Mouse (Mus musculus) testis, adult 2 months (tissue): Measurements from ENCODE around the gene Tmem259. TPM values are rescaled to one million over a fixed set of nuclear protein-coding genes. Genes with fewer than 3 reads are reported as not detected.
"Not testable (repeated sequence)": the region's sequence is repeated elsewhere in the genome, so short reads cannot be mapped to it uniquely, and the experiment has no call there.

ENCODE experiments used
- H3K27ac ChIP-seq: fragments of 200-500 bp; 2 replicates; pipeline ENCODE4 v1.5.1; 2012; ENCODE audit warnings: low read depth, low read length; ENCODE audit not compliant: control insufficient read depth, insufficient read depth
- H3K27me3 ChIP-seq: fragments of 200-500 bp; 2 replicates; pipeline ENCODE4 v1.6.1; 2012; ENCODE audit warnings: mild to moderate bottlenecking, low read length, moderate library complexity; ENCODE audit not compliant: control insufficient read depth, insufficient read depth
- H3K36me3 ChIP-seq: fragments of 200-500 bp; 2 replicates; pipeline ENCODE4 v1.6.1; 2012; ENCODE audit warnings: mild to moderate bottlenecking, low read length; ENCODE audit not compliant: control insufficient read depth, insufficient read depth
- H3K4me1 ChIP-seq: fragments of 200-500 bp; 2 replicates; pipeline ENCODE4 v1.6.1; 2012; ENCODE audit warnings: low read length; ENCODE audit not compliant: control insufficient read depth, insufficient read depth
- H3K4me3 ChIP-seq: fragments of 200-500 bp; 2 replicates; pipeline ENCODE4 v1.5.1; 2012; ENCODE audit warnings: low read depth, mild to moderate bottlenecking, low read length, moderate library complexity, mixed read lengths; ENCODE audit not compliant: control insufficient read depth
- CTCF ChIP-seq: fragments of 200-500 bp; IDR thresholded peaks from 2 replicates; pipeline ENCODE4 v1.5.1; 2012; ENCODE audit warnings: low read depth, mild to moderate bottlenecking, inconsistent platforms, low read length, moderate library complexity; ENCODE audit not compliant: control insufficient read depth, insufficient read depth, insufficient replicate concordance
- POLR2A ChIP-seq: fragments of 200-500 bp; IDR thresholded peaks from 2 replicates; pipeline ENCODE4 v1.6.1; 2012; ENCODE audit warnings: low read depth, mild to moderate bottlenecking, inconsistent platforms, low read length, moderate library complexity; ENCODE audit not compliant: control insufficient read depth
- polyA plus RNA-seq: library from polyadenylated mRNA; depleted of rRNA; stranded (reverse); fragments of >200 nt; gene quantifications from 2 replicates; pipeline ENCODE4 v1.2.3, GENCODE M21; 2012

Tmem259 gene
- polyA plus RNA-seq, 1 experiment = 202 TPM

- H3K4me1 ChIP-seq = peaks cover 12% of the 10 kb centered on the region
- no peaks in the 10 kb centered on the region for H3K36me3 ChIP-seq
- H3K27ac ChIP-seq = no peak overlapping the region
- H3K27me3 ChIP-seq = no peaks in the 10 kb centered on the region
- TF ChIP-seq POLR2A (no peak), CTCF (no peak)
- H3K4me3 ChIP-seq = no peak overlapping the region
Measured at GRCm38 (mm10) chr10:79969124-79969568, 15.0 kb downstream of the Tmem259 start.

GRCm38 (mm10) chr10:79968181-79968580 lies 15.9 kb downstream of the Tmem259 start:
- Histone ChIP-seq H3K27me3 (no peaks in the 10 kb centered on the region), H3K4me3 (no peak overlapping the region), H3K4me1 (peaks cover 12% of the 10 kb centered on the region), H3K36me3 (no peaks in the 10 kb centered on the region), H3K27ac (no peak overlapping the region)
- TF ChIP-seq POLR2A = no peak
- no peak for TF ChIP-seq CTCF

- no peak overlapping the region for H3K4me3 ChIP-seq
- no peaks in the 10 kb centered on the region for H3K27me3 ChIP-seq
- H3K27ac ChIP-seq = no peak overlapping the region
- H3K4me1 ChIP-seq = peaks cover 12% of the 10 kb centered on the region
- no peaks in the 10 kb centered on the region; the same call in 1 of the 2 replicates for H3K36me3 ChIP-seq
- no peak for TF ChIP-seq POLR2A
- no peak for TF ChIP-seq CTCF
Measured at GRCm38 (mm10) chr10:79966886-79967400, 17.2 kb downstream of the Tmem259 start.

- Histone ChIP-seq H3K4me3 (no peak overlapping the region), H3K36me3 (no peaks in the 10 kb centered on the region; the same call in 1 of the 2 replicates), H3K27me3 (no peaks in the 10 kb centered on the region), H3K4me1 (peaks cover 7% of the 10 kb centered on the region), H3K27ac (no peak overlapping the region)
- TF ChIP-seq CTCF (no peak), POLR2A (no peak)
Measured at GRCm38 (mm10) chr10:79965325-79965724, 18.8 kb downstream of the Tmem259 start.

- Histone ChIP-seq H3K4me1 (peaks cover 7% of the 10 kb centered on the region), H3K27me3 (no peaks in the 10 kb centered on the region), H3K27ac (no peak overlapping the region), H3K4me3 (no peak overlapping the region), H3K36me3 (no peaks in the 10 kb centered on the region; the same call in 1 of the 2 replicates)
- TF ChIP-seq POLR2A (no peak), CTCF (no peak)
Measured at GRCm38 (mm10) chr10:79964727-79965126, 19.4 kb downstream of the Tmem259 start.

GRCm38 (mm10) chr10:79960671-79961294 lies 23.3 kb downstream of the Tmem259 start:
- Histone ChIP-seq H3K27me3 (no peaks in the 10 kb centered on the region), H3K27ac (no peak overlapping the region; the same call in 1 of the 2 replicates), H3K4me3 (peak overlapping the region; percentile 92), H3K36me3 (no peaks in the 10 kb centered on the region; the same call in 1 of the 2 replicates), H3K4me1 (peaks cover 4% of the 10 kb centered on the region)
- TF ChIP-seq POLR2A (no peak), CTCF (no peak)

- Histone ChIP-seq H3K4me1 (peaks cover 4% of the 10 kb centered on the region), H3K4me3 (peak within 1 kb of the TSS; percentile 92), H3K36me3 (no peaks in the 10 kb centered on the region; the same call in 1 of the 2 replicates), H3K27ac (peak within 1 kb of the TSS; percentile 77), H3K27me3 (no peaks in the 10 kb centered on the region)
- TF ChIP-seq POLR2A = peak; percentile 72
- TF ChIP-seq CTCF = peak; percentile 98
Measured at GRCm38 (mm10) chr10:79959847-79960601, 24.1 kb downstream of the Tmem259 start, which contains the start of gene Wdr18. Wdr18 (plus strand) TSS chr10:79960152.

- H3K4me3 ChIP-seq, H3K4me1 ChIP-seq, H3K36me3 ChIP-seq, H3K27ac ChIP-seq, H3K27me3 ChIP-seq: not testable (repeated sequence)
Measured at GRCm38 (mm10) chr10:79959412-79959811, 24.7 kb downstream of the Tmem259 start.
